Mouse (Mus musculus) ES-E14 (cell line): ENCODE data around the gene Fnbp1l. TPM values are rescaled to one million over a fixed set of nuclear protein-coding genes. Genes with fewer than 3 reads are reported as not detected.

Experiments used
- DNase-seq: peaks from one replicate; pipeline ENCODE4 v3.0.0-alpha.2; 2013; ENCODE audit warnings: low read depth, low spot score
- H3K27ac ChIP-seq: 2 replicates; pipeline ENCODE4 v1.5.1; 2012; ENCODE audit warnings: low read depth, mild to moderate bottlenecking, low read length, moderate library complexity, mixed read lengths; ENCODE audit not compliant: poor library complexity, insufficient read depth, severe bottlenecking
- H3K36me3 ChIP-seq: 2 replicates; pipeline ENCODE4 v1.6.1; 2012; ENCODE audit warnings: mild to moderate bottlenecking, low read length, moderate library complexity, mixed read lengths; ENCODE audit not compliant: control insufficient read depth, poor library complexity, insufficient read depth, severe bottlenecking
- H3K4me1 ChIP-seq, 2 experiments: fragments of 150-350 bp in 1 of 2; sonication (generic) in 1 of 2; 2 replicates each; pipeline ENCODE4 v1.6.1; 2012; ENCODE audit warnings: low read length in 2 of 2, mild to moderate bottlenecking in 1 of 2, mixed read lengths in 1 of 2; ENCODE audit not compliant: control insufficient read depth in 2 of 2, insufficient read depth in 2 of 2, poor library complexity in 1 of 2
- H3K4me3 ChIP-seq, 2 experiments: fragments of 150-350 bp in 1 of 2; sonication (generic) in 1 of 2; 2 replicates each; pipeline ENCODE4 v1.5.1; 2012; ENCODE audit warnings: low read length in 2 of 2, low read depth in 1 of 2, mild to moderate bottlenecking in 1 of 2, mixed read lengths in 1 of 2; ENCODE audit not compliant: insufficient read depth in 1 of 2, poor library complexity in 1 of 2, severe bottlenecking in 1 of 2
- H3K9ac ChIP-seq: 2 replicates; pipeline ENCODE4 v1.6.1; 2012; ENCODE audit warnings: low read depth, mild to moderate bottlenecking, low read length, mixed read lengths; ENCODE audit not compliant: poor library complexity, insufficient read depth, severe bottlenecking
- H3K9me3 ChIP-seq: fragments of 150-350 bp; sonication (generic); 2 replicates; pipeline ENCODE4 v1.6.1; 2012; ENCODE audit warnings: low read depth, mild to moderate bottlenecking, low read length; ENCODE audit not compliant: control insufficient read depth, insufficient read depth
- CHD2 ChIP-seq: IDR thresholded peaks from 2 replicates; pipeline ENCODE4 v1.6.1; 2014; ENCODE audit warnings: mild to moderate bottlenecking, low read depth, low read length, inconsistent platforms
- HCFC1 ChIP-seq: IDR thresholded peaks from 2 replicates; pipeline ENCODE4 v1.6.1; 2012; ENCODE audit warnings: low read length, inconsistent platforms, borderline replicate concordance; ENCODE audit not compliant: insufficient read depth
- MAFK ChIP-seq: IDR thresholded peaks from 2 replicates; pipeline ENCODE4 v1.6.1; 2014; ENCODE audit warnings: mild to moderate bottlenecking, low read depth, low read length, inconsistent platforms; ENCODE audit not compliant: insufficient read depth
- ZC3H11A ChIP-seq: IDR thresholded peaks from 2 replicates; pipeline ENCODE4 v1.6.1; 2012; ENCODE audit warnings: low read depth, mild to moderate bottlenecking, inconsistent platforms, low read length, borderline replicate concordance
- ZNF384 ChIP-seq: IDR thresholded peaks from 2 replicates; pipeline ENCODE4 v1.6.1; 2012; ENCODE audit warnings: low read depth, low read length, inconsistent platforms
- in situ Hi-C, 2 experiments: fragments of 600-800 bp; cut with MboI; formaldehyde crosslinking; loops; one replicate each; pipeline ENCODE4 v1.15.1; 2025; ENCODE audit warnings: low sequenced_read_pairs in 2 of 2, inconsistent platforms in 1 of 2; ENCODE audit not compliant: unreplicated experiment in 2 of 2
- total RNA-seq: library from RNA; depleted of rRNA; stranded (reverse); fragments of 300-350 nt; gene quantifications from 2 replicates; pipeline ENCODE4 v1.2.3, GENCODE M21; 2012; rRNA removed

Gene Fnbp1l
- total RNA-seq, 1 experiment = 25.5 TPM

DNA sequence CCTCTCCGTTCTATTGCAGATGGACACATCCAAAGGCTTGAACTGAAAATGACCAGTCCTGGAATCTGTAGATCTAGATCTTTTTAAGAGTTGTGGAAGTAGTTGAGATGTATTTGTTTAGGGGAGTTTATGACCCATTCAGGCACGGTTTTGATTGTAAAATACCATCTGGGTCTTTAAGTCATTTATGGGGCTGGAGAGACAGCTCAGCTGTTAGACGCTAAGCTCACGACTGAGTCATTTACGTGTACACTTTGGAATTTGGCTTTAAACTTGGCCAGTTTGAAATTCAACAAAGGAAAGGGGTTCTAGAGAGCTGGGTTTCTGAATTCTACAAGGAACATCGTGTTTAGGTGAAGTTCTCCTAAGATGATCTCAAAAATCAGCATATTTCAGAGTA is 124.8 kb downstream of the Fnbp1l start:
- peaks cover 6 to 12% of the 10 kb centered on the region in 2 experiments; a peak in 3 of 4 replicates for H3K4me1 ChIP-seq

DNA sequence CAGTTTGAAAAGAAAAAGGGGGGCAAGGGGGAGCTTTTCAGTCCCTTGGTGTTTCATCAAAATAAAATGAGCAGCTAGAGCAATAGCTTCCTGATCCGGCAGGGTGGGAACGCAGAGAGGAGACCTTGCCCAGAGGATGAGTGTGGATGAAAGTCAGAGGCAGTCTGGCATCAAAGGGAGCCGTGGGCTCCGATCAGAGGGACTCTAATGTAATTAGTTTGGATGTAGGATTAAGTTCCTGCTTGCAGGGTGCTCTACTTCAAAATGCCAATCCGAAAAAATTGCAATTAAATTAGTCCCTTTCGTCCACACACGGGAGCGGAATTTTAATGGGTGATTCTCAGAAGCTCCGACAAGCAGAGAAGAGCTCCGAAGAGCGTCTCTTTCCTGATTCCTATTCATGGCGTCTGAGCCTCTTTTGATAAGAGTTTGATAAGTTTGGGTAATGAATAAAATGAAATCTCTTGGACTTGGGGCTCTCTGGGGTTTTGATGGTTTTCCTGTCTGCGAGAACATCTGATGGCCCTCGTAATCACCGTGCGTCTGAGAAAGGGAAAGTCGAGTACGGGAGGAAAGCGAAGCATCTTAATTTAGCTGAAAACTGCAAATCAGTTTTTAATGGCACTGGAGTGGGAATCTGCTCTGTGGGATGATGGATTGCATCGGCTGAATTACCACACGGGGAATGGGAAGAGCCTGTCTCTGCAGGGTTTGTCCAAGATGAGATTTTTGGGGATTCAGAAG is 126.5 kb downstream of the Fnbp1l start:
- no peak overlapping the region for H3K4me3 ChIP-seq
- no peak overlapping the region for H3K27ac ChIP-seq
- H3K36me3 ChIP-seq = no peaks in the 10 kb centered on the region; the same call in 1 of the 2 replicates
- in situ Hi-C loops = no loop called here
- no peaks in the 10 kb centered on the region for H3K9me3 ChIP-seq
- H3K9ac ChIP-seq = no peak overlapping the region
- no peak for DNase-seq
- TF ChIP-seq MAFK = no peak
- no peak for TF ChIP-seq ZC3H11A
- TF ChIP-seq ZNF384 = no peak
- H3K4me1 ChIP-seq = peaks cover 6 to 14% of the 10 kb centered on the region in 2 experiments; a peak in 3 of 4 replicates

More for the DNA sequence above, 124.8 kb downstream of the Fnbp1l start:
- DNase-seq = no peak
- no peak overlapping the region for H3K27ac ChIP-seq
- no peak for TF ChIP-seq ZC3H11A
- TF ChIP-seq HCFC1 = no peak
- TF ChIP-seq ZNF384 = no peak
- TF ChIP-seq MAFK = no peak
- TF ChIP-seq CHD2 = no peak
- H3K9ac ChIP-seq = no peak overlapping the region
- H3K36me3 ChIP-seq = no peaks in the 10 kb centered on the region; the same call in 1 of the 2 replicates
- no peaks in the 10 kb centered on the region for H3K9me3 ChIP-seq
- no peak overlapping the region for H3K4me3 ChIP-seq
- in situ Hi-C loops = no loop called here

GRCm38 (mm10) chr3:122492006-122492405 is 127.5 kb downstream of the Fnbp1l start:
- DNase-seq = no peak
- H3K9me3 ChIP-seq = no peaks in the 10 kb centered on the region
- TF ChIP-seq CHD2 (no peak), ZC3H11A (no peak), HCFC1 (no peak), ZNF384 (no peak), MAFK (no peak)
- no peak overlapping the region for H3K27ac ChIP-seq
- no peak overlapping the region for H3K4me3 ChIP-seq
- H3K9ac ChIP-seq = no peak overlapping the region
- no peaks in the 10 kb centered on the region; the same call in 1 of the 2 replicates for H3K36me3 ChIP-seq
- peaks cover 3 to 12% of the 10 kb centered on the region in 2 experiments; a peak in 3 of 4 replicates for H3K4me1 ChIP-seq
- in situ Hi-C loops = no loop called here

DNA sequence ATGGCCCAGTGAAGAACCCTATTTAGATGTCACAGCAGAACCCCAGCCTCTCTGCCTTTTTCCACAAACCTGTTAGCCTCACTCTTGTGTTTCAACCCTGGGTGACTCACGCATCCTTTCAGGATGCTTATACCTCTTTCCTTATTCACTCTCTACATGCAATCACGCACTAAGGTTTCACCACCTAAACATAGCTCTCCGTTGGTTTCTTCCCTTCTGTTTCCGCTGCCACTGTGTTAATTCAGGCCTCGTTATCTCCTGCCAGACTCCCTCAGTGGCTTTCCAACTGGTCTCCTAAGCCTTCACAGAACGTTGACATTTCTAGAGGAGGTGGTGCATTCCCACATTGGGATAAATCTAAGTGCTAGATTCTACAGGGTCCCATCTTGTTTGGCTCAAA is 128.9 kb downstream of the Fnbp1l start:
- Histone ChIP-seq H3K36me3 (no peaks in the 10 kb centered on the region; the same call in 1 of the 2 replicates), H3K9ac (no peak overlapping the region), H3K4me1 (peaks cover 2 to 14% of the 10 kb centered on the region in 2 experiments), H3K27ac (no peak overlapping the region), H3K9me3 (no peaks in the 10 kb centered on the region), H3K4me3 (no peak overlapping the region)
- TF ChIP-seq MAFK = no peak
- no peak for TF ChIP-seq HCFC1
- TF ChIP-seq ZNF384 = no peak
- no peak for TF ChIP-seq ZC3H11A
- TF ChIP-seq CHD2 = no peak
- DNase-seq = no peak
- in situ Hi-C loops = no loop called here

Other genes starting within 250 kb of the Fnbp1l start
- 1.6 and 2.2 TPM in 2 replicates for gene Pde5a, start 109.2 kb upstream of the Fnbp1l start, total RNA-seq